Mouse (Mus musculus): ENCODE data around the gene Dleu7. TPM values are rescaled to one million over a fixed set of nuclear protein-coding genes. Genes with fewer than 3 reads are reported as not detected.

The Dleu7 gene
- polyA plus RNA-seq, 1 experiment = 21.0 TPM

- DNase-seq = no peak
- no peak for TF ChIP-seq CTCF (conservative IDR thresholded peaks at IDR 0.05; ENCODE audit: insufficient read depth, insufficient read length, low read depth, low read length)
- no peak for TF ChIP-seq POLR2A (IDR thresholded peaks at IDR 0.05; ENCODE audit: low read depth, low read length)
- no peaks in the 10 kb centered on the region; the same call in 1 of the 2 replicates for H3K27me3 ChIP-seq (replicated peaks; ENCODE audit: control insufficient read depth, insufficient read depth, low read length)
Observed at GRCm38 (mm10) chr14:62243530-62243929, 49.3 kb downstream of the Dleu7 start.

DNA sequence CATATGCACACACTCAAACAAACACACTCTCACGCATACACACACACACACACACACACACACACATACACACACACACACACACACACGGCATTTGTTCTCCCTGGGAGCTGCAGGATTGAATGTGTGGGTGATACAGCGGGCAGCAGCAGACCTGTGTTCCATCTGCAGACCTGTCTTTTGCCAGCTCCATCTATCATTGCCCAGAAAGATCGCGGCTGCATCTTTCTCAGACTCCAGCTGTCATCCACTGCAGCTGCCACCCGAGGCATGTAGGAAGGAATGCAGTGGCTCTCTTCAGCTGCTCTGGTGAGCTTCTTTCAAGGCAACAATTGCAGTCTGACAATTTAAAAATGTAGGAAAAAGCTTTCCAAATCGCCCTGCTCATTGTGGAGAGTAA lies 56.9 kb downstream of the Dleu7 start:
- WGBS = 70% methylated on average over 7 of the region's 7 CpGs
- H3K36me3 ChIP-seq (ENCODE audit: control insufficient read depth, insufficient read depth, low read length) = no peaks in the 10 kb centered on the region
- H3K27ac ChIP-seq (ENCODE audit: insufficient read depth, low read depth, low read length) = no peak overlapping the region
- H3K4me1 ChIP-seq (ENCODE audit: control insufficient read depth, insufficient read depth, low read length) = no peaks in the 10 kb centered on the region
- H3K27me3 ChIP-seq (replicated peaks; ENCODE audit: control insufficient read depth, insufficient read depth, low read length) = no peaks in the 10 kb centered on the region
- TF ChIP-seq POLR2A (IDR thresholded peaks at IDR 0.05; ENCODE audit: low read depth, low read length) = no peak
- TF ChIP-seq CTCF (conservative IDR thresholded peaks at IDR 0.05; ENCODE audit: insufficient read depth, insufficient read length, low read depth, low read length) = no peak
- H3K4me3 ChIP-seq (ENCODE audit: insufficient read depth, low read depth, low read length) = no peak overlapping the region
- no peak for DNase-seq

More at GRCm38 (mm10) chr14:62243530-62243929, 49.3 kb downstream of the Dleu7 start:
- WGBS = 88% methylated on average over 2 of the region's 2 CpGs
- Histone ChIP-seq H3K36me3 (ENCODE audit: control insufficient read depth, insufficient read depth, low read length) (no peaks in the 10 kb centered on the region), H3K4me1 (ENCODE audit: control insufficient read depth, insufficient read depth, low read length) (no peaks in the 10 kb centered on the region), H3K4me3 (ENCODE audit: insufficient read depth, low read depth, low read length) (no peak overlapping the region), H3K27ac (ENCODE audit: insufficient read depth, low read depth, low read length) (no peak overlapping the region)

DNA sequence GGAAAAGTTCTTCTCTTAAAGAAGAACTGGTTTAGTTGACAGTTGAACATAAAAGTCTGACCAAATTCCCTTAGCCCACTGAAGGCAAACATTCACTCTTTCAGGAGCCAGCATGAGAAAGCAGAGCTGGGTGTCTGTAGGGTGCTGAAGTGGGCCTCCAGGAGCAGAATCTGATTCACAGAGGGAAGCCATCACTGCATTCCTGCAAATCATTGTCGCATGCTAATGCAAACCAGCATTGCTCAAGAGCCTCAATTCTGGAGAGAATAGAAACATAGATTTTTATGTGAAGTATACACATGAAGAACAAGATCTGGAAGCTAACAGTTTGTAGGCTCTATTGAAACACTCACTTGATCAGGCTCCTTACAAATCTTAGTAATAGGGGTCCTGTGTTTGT lies 57.6 kb downstream of the Dleu7 start:
- no peak for TF ChIP-seq CTCF (conservative IDR thresholded peaks at IDR 0.05; ENCODE audit: insufficient read depth, insufficient read length, low read depth, low read length)
- no peak for TF ChIP-seq POLR2A (IDR thresholded peaks at IDR 0.05; ENCODE audit: low read depth, low read length)
- Histone ChIP-seq H3K27me3 (replicated peaks; ENCODE audit: control insufficient read depth, insufficient read depth, low read length) (no peaks in the 10 kb centered on the region), H3K4me1 (ENCODE audit: control insufficient read depth, insufficient read depth, low read length) (no peaks in the 10 kb centered on the region), H3K27ac (ENCODE audit: insufficient read depth, low read depth, low read length) (no peak overlapping the region), H3K4me3 (ENCODE audit: insufficient read depth, low read depth, low read length) (no peak overlapping the region), H3K36me3 (ENCODE audit: control insufficient read depth, insufficient read depth, low read length) (no peaks in the 10 kb centered on the region)
- DNase-seq = no peak
- WGBS = 61% methylated on average over 1 of the region's 1 CpGs

DNA sequence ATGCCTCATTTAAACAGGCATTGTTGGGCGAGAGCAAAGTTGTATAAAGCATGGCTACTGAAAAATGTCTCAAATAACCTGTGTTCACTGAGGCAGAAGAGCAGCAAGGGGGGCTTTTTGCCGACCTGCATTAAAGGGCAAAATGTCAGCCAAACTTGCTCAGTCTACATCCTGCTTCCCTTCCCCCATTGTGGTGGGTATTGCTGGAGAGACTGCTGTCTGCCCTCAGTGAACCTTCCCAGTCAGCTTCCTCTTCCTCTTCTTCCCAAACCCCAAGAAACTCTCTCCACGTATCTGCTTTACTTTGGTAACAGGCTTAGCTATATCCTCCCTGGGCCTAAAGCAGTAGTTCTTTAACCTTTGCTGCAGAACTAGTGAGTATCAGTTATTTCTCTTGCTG lies 61.9 kb downstream of the Dleu7 start:
- no peaks in the 10 kb centered on the region for H3K36me3 ChIP-seq (ENCODE audit: control insufficient read depth, insufficient read depth, low read length)
- 39% methylated on average over 3 of the region's 3 CpGs for WGBS
- no peaks in the 10 kb centered on the region for H3K27me3 ChIP-seq (replicated peaks; ENCODE audit: control insufficient read depth, insufficient read depth, low read length)
- H3K27ac ChIP-seq (ENCODE audit: insufficient read depth, low read depth, low read length) = no peak overlapping the region
- no peaks in the 10 kb centered on the region for H3K4me1 ChIP-seq (ENCODE audit: control insufficient read depth, insufficient read depth, low read length)
- H3K4me3 ChIP-seq (ENCODE audit: insufficient read depth, low read depth, low read length) = no peak overlapping the region
- no peak for TF ChIP-seq CTCF (conservative IDR thresholded peaks at IDR 0.05; ENCODE audit: insufficient read depth, insufficient read length, low read depth, low read length)
- no peak for DNase-seq

GRCm38 (mm10) chr14:62227101-62227500 lies 65.7 kb downstream of the Dleu7 start:
- Histone ChIP-seq H3K4me1 (ENCODE audit: control insufficient read depth, insufficient read depth, low read length) (no peaks in the 10 kb centered on the region), H3K27me3 (replicated peaks; ENCODE audit: control insufficient read depth, insufficient read depth, low read length) (no peaks in the 10 kb centered on the region), H3K4me3 (ENCODE audit: insufficient read depth, low read depth, low read length) (no peak overlapping the region), H3K36me3 (ENCODE audit: control insufficient read depth, insufficient read depth, low read length) (no peaks in the 10 kb centered on the region), H3K27ac (ENCODE audit: insufficient read depth, low read depth, low read length) (no peak overlapping the region)
- DNase-seq = no peak
- TF ChIP-seq POLR2A (IDR thresholded peaks at IDR 0.05; ENCODE audit: low read depth, low read length) (no peak), CTCF (conservative IDR thresholded peaks at IDR 0.05; ENCODE audit: insufficient read depth, insufficient read length, low read depth, low read length) (no peak)
- WGBS = 74% methylated on average over 5 of the region's 5 CpGs

GRCm38 (mm10) chr14:62226576-62227047 lies 66.2 kb downstream of the Dleu7 start:
- Histone ChIP-seq H3K27me3 (replicated peaks; ENCODE audit: control insufficient read depth, insufficient read depth, low read length) (no peaks in the 10 kb centered on the region), H3K4me1 (ENCODE audit: control insufficient read depth, insufficient read depth, low read length) (no peaks in the 10 kb centered on the region), H3K36me3 (ENCODE audit: control insufficient read depth, insufficient read depth, low read length) (no peaks in the 10 kb centered on the region), H3K4me3 (ENCODE audit: insufficient read depth, low read depth, low read length) (no peak overlapping the region), H3K27ac (ENCODE audit: insufficient read depth, low read depth, low read length) (no peak overlapping the region)
- TF ChIP-seq POLR2A (IDR thresholded peaks at IDR 0.05; ENCODE audit: low read depth, low read length) = no peak
- peak; percentile 41; the same call in 1 of the 2 replicates for TF ChIP-seq CTCF (conservative IDR thresholded peaks at IDR 0.05; ENCODE audit: insufficient read depth, insufficient read length, low read depth, low read length)
- DNase-seq = peak; percentile 11
- WGBS = 75% methylated on average over 11 of the region's 11 CpGs

Other genes starting within 250 kb of the Dleu7 start
- gene Rnaseh2b, start 458 bp downstream of the Dleu7 start, polyA plus RNA-seq (2012; rRNA removed) = 6.2 and 8.4 TPM in 2 replicates
- gene Gucy1b2, start 163.2 kb upstream of the Dleu7 start, polyA plus RNA-seq (2012; rRNA removed) = 0.03 and 0.05 TPM in 2 replicates